Mouse (Mus musculus): ENCODE measurements around the gene Frg2f1.

DNA sequence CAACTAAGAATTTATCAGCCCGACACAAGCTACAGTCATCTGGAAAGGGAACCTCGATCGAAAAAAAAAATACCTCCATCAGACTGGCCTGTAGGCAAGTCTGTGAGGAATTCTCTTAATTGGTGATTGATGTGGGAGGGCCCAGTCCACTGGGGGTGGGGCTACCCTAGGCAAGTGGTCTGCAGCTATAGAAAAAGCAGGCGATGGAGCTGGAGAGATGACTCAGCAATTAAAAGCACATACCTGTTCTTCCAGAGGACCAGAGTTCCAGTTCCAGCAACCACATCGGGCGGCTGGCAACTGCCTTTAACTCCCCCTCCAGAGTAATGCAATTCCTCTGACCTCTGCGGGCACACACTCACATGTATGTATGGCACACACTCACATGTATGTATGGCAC is 54.4 kb downstream of the Frg2f1 start:
- TF ChIP-seq POLR2A (IDR thresholded peaks at IDR 0.05; ENCODE audit: borderline replicate concordance, control insufficient read depth, low read depth, low read length) (no peak), CTCF (IDR thresholded peaks at IDR 0.05; ENCODE audit: control insufficient read depth, insufficient read depth, low read length) (no peak)
